Mouse (Mus musculus) brain, embryonic 14.5 days (tissue): Measurements from ENCODE around the gene Hoxd8.

Source experiments
- CTCF ChIP-seq: fragments of 200-500 bp; IDR thresholded peaks from 2 replicates; pipeline ENCODE4 v1.5.1; 2012; ENCODE audit warnings: inconsistent platforms, mild to moderate bottlenecking, moderate library complexity, borderline replicate concordance; ENCODE audit not compliant: insufficient read depth, insufficient read length; ENCODE audit errors: extremely low read depth
- POLR2A ChIP-seq: fragments of 200-500 bp; IDR thresholded peaks from 2 replicates; pipeline ENCODE4 v1.6.1; 2012; ENCODE audit warnings: mild to moderate bottlenecking, inconsistent platforms, borderline replicate concordance; ENCODE audit not compliant: poor library complexity, insufficient read depth, insufficient read length, severe bottlenecking; ENCODE audit errors: extremely low read depth

GRCm38 (mm10) chr2:74674881-74675665 is 29.3 kb upstream of the Hoxd8 start, which contains the start of gene Hoxd12:
- TF ChIP-seq CTCF = no peak
- no peak for TF ChIP-seq POLR2A
